8 mouse cellular contexts compared by ENCODE assay signal in genomic region chr7:45705873-45706281, GRCm38 (mm10). TPM values are rescaled to one million over a fixed set of nuclear protein-coding genes. Genes with fewer than 3 reads are reported as not detected.
DNase-seq lines count a peak whose midpoint lies in the region; ATAC-seq and TF ChIP-seq lines count a peak whose summit lies in the region.

No protein-coding gene starts in this region.

- peak; percentile 65 for DNase-seq in G1E (ENCODE audit: low spot score)
- DNase-seq in forebrain, embryonic 14.5 days (ENCODE audit: low spot score): no peak
- peak; percentile 84 for DNase-seq in heart, postnatal 4 days
- peak; percentile 92 for DNase-seq in layer of hippocampus, adult 9-11 months
- DNase-seq in right cerebral cortex, adult 2 months (ENCODE audit: low spot score in 2 of 2): peak; percentile 71 to 75

- peak overlapping the region; percentile 75 for H3K9ac ChIP-seq in forebrain, embryonic 14.5 days (ENCODE audit: low read length)
- peak overlapping the region; percentile 77 for H3K9ac ChIP-seq in lung, embryonic 15.5 days

- peak overlapping the region; percentile 98 for H3K4me2 ChIP-seq in forebrain, embryonic 14.5 days (ENCODE audit: low read length)
- peak overlapping the region; percentile 98 for H3K4me2 ChIP-seq in lung, embryonic 15.5 days

- no peak for TF ChIP-seq CTCF in G1E (IDR thresholded peaks at IDR 0.05; ENCODE audit: low read depth, low read length)
- TF ChIP-seq CTCF in bone marrow, adult 2 months (IDR thresholded peaks at IDR 0.05; ENCODE audit: control insufficient read depth, insufficient read depth, low read length): no peak

- H3K27me3 ChIP-seq in G1E (ENCODE audit: insufficient read depth, low read length): peaks cover 19% of the 10 kb centered on the region
- no peaks in the 10 kb centered on the region for H3K27me3 ChIP-seq in forebrain, embryonic 14.5 days (replicated peaks; ENCODE audit: control insufficient read depth, insufficient read depth, low read length)
- H3K27me3 ChIP-seq in lung, embryonic 15.5 days: peaks cover 7% of the 10 kb centered on the region; the same call in 1 of the 2 replicates

- no peak for TF ChIP-seq POLR2A in bone marrow, adult 2 months (IDR thresholded peaks at IDR 0.05; ENCODE audit: borderline replicate concordance, control insufficient read depth, low read depth, low read length)

- WGBS in bone marrow, adult 2 months: 0% methylated on average over 7 of the region's 7 CpGs
- 0% methylated on average over 7 of the region's 7 CpGs for WGBS in forebrain, embryonic 14.5 days
- 1% methylated on average over 7 of the region's 7 CpGs for WGBS in lung, embryonic 15.5 days

- no peak for ATAC-seq in G1E (ENCODE audit: extremely low read depth, insufficient number of reproducible peaks, low FRiP score, poor library complexity, severe bottlenecking)
- no peak for ATAC-seq in forebrain, embryonic 14.5 days
- no peak for ATAC-seq in lung, embryonic 15.5 days (ENCODE audit: borderline replicate concordance, extremely low read depth, low FRiP score, low TSS enrichment)
- no peak for ATAC-seq in inflammation-experienced regulatory T-cells, adult 6 months

- peak overlapping the region; percentile 81 for H3K4me3 ChIP-seq in G1E (ENCODE audit: low read depth, low read length)
- H3K4me3 ChIP-seq in bone marrow, adult 2 months (replicated peaks; ENCODE audit: control insufficient read depth, low read depth, low read length): peak overlapping the region; percentile 60
- peak overlapping the region; percentile 52 for H3K4me3 ChIP-seq in forebrain, embryonic 14.5 days (ENCODE audit: low read depth, low read length)
- peak overlapping the region; percentile 61 for H3K4me3 ChIP-seq in lung, embryonic 15.5 days

- H3K36me3 ChIP-seq in G1E (replicated peaks): peaks cover 29% of the 10 kb centered on the region
- peaks cover 14% of the 10 kb centered on the region for H3K36me3 ChIP-seq in forebrain, embryonic 14.5 days (ENCODE audit: control insufficient read depth, insufficient read depth, low read length)
- peaks cover 6% of the 10 kb centered on the region for H3K36me3 ChIP-seq in lung, embryonic 15.5 days

- H3K27ac ChIP-seq in bone marrow, adult 2 months (ENCODE audit: control insufficient read depth, insufficient read depth, low read depth, low read length, poor library complexity): peak overlapping the region; percentile 48
- no peak overlapping the region; the same call in 1 of the 2 replicates for H3K27ac ChIP-seq in forebrain, embryonic 14.5 days (ENCODE audit: low read depth, low read length)
- H3K27ac ChIP-seq in lung, embryonic 15.5 days: peak overlapping the region; percentile 86

- peaks cover 84% of the 10 kb centered on the region for H3K4me1 ChIP-seq in G1E (ENCODE audit: insufficient read depth, low read depth, low read length)
- H3K4me1 ChIP-seq in bone marrow, adult 2 months (ENCODE audit: control insufficient read depth, insufficient read depth, low read length): peaks cover 11% of the 10 kb centered on the region
- H3K4me1 ChIP-seq in forebrain, embryonic 14.5 days (ENCODE audit: control insufficient read depth, insufficient read depth, low read length): peaks cover 46% of the 10 kb centered on the region
- H3K4me1 ChIP-seq in lung, embryonic 15.5 days: peaks cover 57% of the 10 kb centered on the region

- H3K9me3 ChIP-seq in G1E (replicated peaks): no peaks in the 10 kb centered on the region
- no peaks in the 10 kb centered on the region for H3K9me3 ChIP-seq in forebrain, embryonic 14.5 days (replicated peaks; ENCODE audit: control insufficient read depth, low read length)
- no peaks in the 10 kb centered on the region for H3K9me3 ChIP-seq in lung, embryonic 15.5 days

RNA-seq across cellular contexts. Expression of gene Dbp, which starts 1.0 kb away (rescaled TPM):
- total RNA-seq in G1E (2014; fragmentation: Nextera tagmentation): 22.8 and 30.2 TPM in 2 replicates
- total RNA-seq in G1E (2017): 33.7 and 37.8 TPM in 2 replicates
- polyA plus RNA-seq in G1E (2012): 18.0 and 23.0 TPM in 2 replicates
- polyA plus RNA-seq in bone marrow, adult 2 months (2011; ENCODE audit: insufficient read depth, insufficient read length, low replicate concordance, missing spikeins): 8.6 and 19.3 TPM in 2 replicates
- 3.6 and 3.7 TPM in 2 replicates for polyA plus RNA-seq in forebrain, embryonic 14.5 days (2014; fragmentation: Nextera tagmentation; extraction: Ambion mirVana)
- 10 to 100 TPM; 22.6 to 25.1 TPM for total RNA-seq in heart, postnatal 4 days (2021)
- polyA plus RNA-seq in lung, embryonic 15.5 days (2015; fragmentation: Nextera tagmentation; extraction: Ambion mirVana): 2.7 and 3.1 TPM in 2 replicates
- 1 to 10 TPM; 3.1 to 8.6 (median 6.5) TPM for polyA plus RNA-seq in inflammation-experienced regulatory T-cells, adult 6 months (2017; shearing (Covaris generic))

RNA-seq across cellular contexts. Expression of gene Car11, which starts 6.2 kb away (rescaled TPM):
- total RNA-seq in G1E (2014; fragmentation: Nextera tagmentation) (0.92 and 3.5 TPM in 2 replicates), G1E (2017) (0.16 and 0.58 TPM in 2 replicates)
- polyA plus RNA-seq in G1E (2012): 0.63 and 0.78 TPM in 2 replicates
- polyA plus RNA-seq in bone marrow, adult 2 months (2011; ENCODE audit: insufficient read depth, insufficient read length, low replicate concordance, missing spikeins): 4.4 TPM in 1 of 2 replicates, not detected in the other
- 22.5 and 22.8 TPM in 2 replicates for polyA plus RNA-seq in forebrain, embryonic 14.5 days (2014; fragmentation: Nextera tagmentation; extraction: Ambion mirVana)
- 1 to 10 TPM; 4.5 to 5.0 TPM for total RNA-seq in heart, postnatal 4 days (2021)
- 2.4 and 4.6 TPM in 2 replicates for polyA plus RNA-seq in lung, embryonic 15.5 days (2015; fragmentation: Nextera tagmentation; extraction: Ambion mirVana)
- 1 to 10 TPM in 2 of 3 experiments, not detected in 1; 1.5 TPM for polyA plus RNA-seq in inflammation-experienced regulatory T-cells, adult 6 months (2017; shearing (Covaris generic))

RNA-seq across cellular contexts. Expression of gene Rpl18, which starts 9.4 kb away (rescaled TPM):
- total RNA-seq in G1E (2014; fragmentation: Nextera tagmentation): 3,054 and 3,291 TPM in 2 replicates
- 1,837 and 1,972 TPM in 2 replicates for total RNA-seq in G1E (2017)
- polyA plus RNA-seq in G1E (2012): 14,383 and 17,578 TPM in 2 replicates
- polyA plus RNA-seq in bone marrow, adult 2 months (2011; ENCODE audit: insufficient read depth, insufficient read length, low replicate concordance, missing spikeins): 845 and 916 TPM in 2 replicates
- 727 and 966 TPM in 2 replicates for polyA plus RNA-seq in forebrain, embryonic 14.5 days (2014; fragmentation: Nextera tagmentation; extraction: Ambion mirVana)
- 100 to 1,000 TPM; 787 to 798 TPM for total RNA-seq in heart, postnatal 4 days (2021)
- 1,016 and 1,098 TPM in 2 replicates for polyA plus RNA-seq in lung, embryonic 15.5 days (2015; fragmentation: Nextera tagmentation; extraction: Ambion mirVana)
- polyA plus RNA-seq in inflammation-experienced regulatory T-cells, adult 6 months (2017; shearing (Covaris generic)): 1,000 to 10,000 TPM; 1,609 to 2,946 (median 2,383) TPM

RNA-seq across cellular contexts. Expression of gene Sec1, which starts 11.7 kb away (rescaled TPM):
- total RNA-seq in G1E (2014; fragmentation: Nextera tagmentation) (not detected in 2 replicates), G1E (2017) (not detected in 2 replicates)
- polyA plus RNA-seq in G1E (2012): 0.02 TPM in 1 of 2 replicates, not detected in the other
- polyA plus RNA-seq in bone marrow, adult 2 months (2011; ENCODE audit: insufficient read depth, insufficient read length, low replicate concordance, missing spikeins): not detected in 2 replicates
- 0.06 and 0.38 TPM in 2 replicates for polyA plus RNA-seq in forebrain, embryonic 14.5 days (2014; fragmentation: Nextera tagmentation; extraction: Ambion mirVana)
- under 1 TPM; 0.14 to 0.18 TPM for total RNA-seq in heart, postnatal 4 days (2021)
- polyA plus RNA-seq in lung, embryonic 15.5 days (2015; fragmentation: Nextera tagmentation; extraction: Ambion mirVana): 0.21 and 0.42 TPM in 2 replicates
- under 1 TPM in 1 of 3 experiments, not detected in 2; 0.22 TPM for polyA plus RNA-seq in inflammation-experienced regulatory T-cells, adult 6 months (2017; shearing (Covaris generic))

RNA-seq across cellular contexts. Expression of gene Sphk2, which starts 11.9 kb away (rescaled TPM):
- total RNA-seq in G1E (2014; fragmentation: Nextera tagmentation): 16.3 and 21.4 TPM in 2 replicates
- total RNA-seq in G1E (2017): 9.3 and 9.8 TPM in 2 replicates
- polyA plus RNA-seq in G1E (2012): 96.0 and 115 TPM in 2 replicates
- 12.9 and 24.4 TPM in 2 replicates for polyA plus RNA-seq in bone marrow, adult 2 months (2011; ENCODE audit: insufficient read depth, insufficient read length, low replicate concordance, missing spikeins)
- polyA plus RNA-seq in forebrain, embryonic 14.5 days (2014; fragmentation: Nextera tagmentation; extraction: Ambion mirVana): 16.3 and 19.7 TPM in 2 replicates
- 10 to 100 TPM; 14.2 to 16.7 TPM for total RNA-seq in heart, postnatal 4 days (2021)
- 26.4 and 26.5 TPM in 2 replicates for polyA plus RNA-seq in lung, embryonic 15.5 days (2015; fragmentation: Nextera tagmentation; extraction: Ambion mirVana)
- 10 to 100 TPM; 12.1 to 17.3 (median 15.5) TPM for polyA plus RNA-seq in inflammation-experienced regulatory T-cells, adult 6 months (2017; shearing (Covaris generic))
